Mouse (Mus musculus) bone marrow, adult 2 months (tissue): Measurements from ENCODE around the gene Specc1l. TPM values are rescaled to one million over a fixed set of nuclear protein-coding genes. Genes with fewer than 3 reads are reported as not detected.

ENCODE experiments used
- H3K27ac ChIP-seq: fragments of 200-500 bp; 2 replicates; pipeline ENCODE4 v1.5.1; 2012; ENCODE audit warnings: low read depth, mild to moderate bottlenecking, control low read depth, inconsistent platforms, low read length; ENCODE audit not compliant: control insufficient read depth, poor library complexity, insufficient read depth
- H3K4me1 ChIP-seq: fragments of 200-500 bp; 2 replicates; pipeline ENCODE4 v1.6.1; 2011; ENCODE audit warnings: low read length; ENCODE audit not compliant: control insufficient read depth, insufficient read depth
- H3K4me3 ChIP-seq: fragments of 200-500 bp; replicated peaks from 2 replicates; pipeline ENCODE3; 2011; ENCODE audit warnings: mild to moderate bottlenecking, low read depth, low read length, control low read depth; ENCODE audit not compliant: control insufficient read depth
- CTCF ChIP-seq: fragments of 200-500 bp; IDR thresholded peaks from 2 replicates; pipeline ENCODE4 v1.5.1; 2011; ENCODE audit warnings: low read length, control low read depth; ENCODE audit not compliant: control insufficient read depth, insufficient read depth
- POLR2A ChIP-seq: fragments of 200-500 bp; IDR thresholded peaks from 2 replicates; pipeline ENCODE4 v1.6.1; 2011; ENCODE audit warnings: low read depth, mild to moderate bottlenecking, control low read depth, low read length, borderline replicate concordance; ENCODE audit not compliant: control insufficient read depth
- WGBS: fragments of 180-500 bp; shearing (Covaris S2); methylation state at CpG from one replicate; pipeline ENCODE4 v1.1.7; 2018; 5-methylcytosine and 5-hydroxymethylcytosine counted together
- polyA plus RNA-seq: library from polyadenylated mRNA; stranded (reverse); fragments of >200 nt; gene quantifications from 2 replicates; pipeline ENCODE4 v1.2.4, GENCODE M21; 2011; ENCODE audit warnings: low replicate concordance; ENCODE audit not compliant: missing spikeins, insufficient read depth, insufficient read length

Specc1l gene
- polyA plus RNA-seq, 1 experiment, result 10.4 TPM

GRCm38 (mm10) chr10:75232612-75233155 is 20.8 kb downstream of the Specc1l start:
- WGBS, result 92% methylated on average over 4 of the region's 4 CpGs
- no peak for TF ChIP-seq POLR2A
- no peak for TF ChIP-seq CTCF
- H3K4me1 ChIP-seq, result no peaks in the 10 kb centered on the region
- H3K4me3 ChIP-seq, result no peak overlapping the region
- no peak overlapping the region for H3K27ac ChIP-seq

- Histone ChIP-seq H3K4me3 (no peak overlapping the region), H3K4me1 (no peaks in the 10 kb centered on the region), H3K27ac (no peak overlapping the region)
- TF ChIP-seq POLR2A (no peak), CTCF (no peak)
- WGBS, result 92% methylated on average over 2 of the region's 2 CpGs
These were observed 21.6 kb downstream of the Specc1l start for GRCm38 (mm10) chr10:75233489-75233888.

GRCm38 (mm10) chr10:75235726-75236125 is 23.9 kb downstream of the Specc1l start:
- no peak overlapping the region for H3K4me3 ChIP-seq
- TF ChIP-seq POLR2A (no peak), CTCF (no peak)
- 89% methylated on average over 2 of the region's 2 CpGs for WGBS
- no peaks in the 10 kb centered on the region for H3K4me1 ChIP-seq
- no peak overlapping the region for H3K27ac ChIP-seq

DNA sequence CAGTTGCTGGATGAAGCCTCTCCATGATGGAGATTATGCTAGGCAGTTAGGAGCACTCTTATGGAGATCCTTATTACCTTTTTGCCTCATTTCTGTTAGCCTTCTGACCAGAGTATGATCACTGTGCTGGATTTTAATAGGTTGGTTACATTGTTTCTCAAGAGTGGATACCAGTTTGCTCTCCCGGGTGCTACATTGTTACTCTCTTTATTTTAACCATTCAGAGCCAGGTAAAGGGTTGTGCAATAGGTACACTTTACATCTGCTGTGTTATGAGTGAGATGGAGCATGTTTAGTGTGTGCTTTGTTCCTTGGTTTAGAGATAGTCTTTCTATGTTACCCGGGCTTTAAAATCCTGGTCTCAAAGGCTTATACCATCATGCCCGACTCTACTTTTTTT is 24.3 kb downstream of the Specc1l start:
- 80% methylated on average over 3 of the region's 3 CpGs for WGBS
- TF ChIP-seq CTCF (no peak), POLR2A (no peak)
- Histone ChIP-seq H3K4me3 (no peak overlapping the region), H3K4me1 (no peaks in the 10 kb centered on the region), H3K27ac (no peak overlapping the region)

DNA sequence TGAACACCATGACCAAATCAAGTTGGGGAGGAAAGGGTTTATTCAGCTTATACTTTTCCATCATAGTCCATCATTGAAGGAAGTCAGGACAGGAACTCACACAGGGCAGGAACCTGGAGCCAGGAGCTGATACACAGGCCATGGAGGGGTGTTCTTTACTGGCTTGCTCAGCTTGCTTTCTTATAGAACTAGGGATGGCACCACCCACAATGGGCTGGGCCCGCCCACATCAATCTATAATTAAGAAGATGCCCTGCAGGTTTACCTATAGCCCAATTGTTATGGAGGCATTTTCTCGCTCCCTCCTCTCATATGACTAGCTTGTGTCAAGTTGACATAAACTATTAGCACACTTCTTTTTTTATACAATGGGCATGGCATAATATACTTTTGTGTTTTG is 25.3 kb downstream of the Specc1l start:
- Histone ChIP-seq H3K27ac (no peak overlapping the region), H3K4me3 (no peak overlapping the region), H3K4me1 (no peaks in the 10 kb centered on the region)
- 88% methylated on average over 2 of the region's 2 CpGs for WGBS
- TF ChIP-seq CTCF, result no peak
- TF ChIP-seq POLR2A, result no peak

DNA sequence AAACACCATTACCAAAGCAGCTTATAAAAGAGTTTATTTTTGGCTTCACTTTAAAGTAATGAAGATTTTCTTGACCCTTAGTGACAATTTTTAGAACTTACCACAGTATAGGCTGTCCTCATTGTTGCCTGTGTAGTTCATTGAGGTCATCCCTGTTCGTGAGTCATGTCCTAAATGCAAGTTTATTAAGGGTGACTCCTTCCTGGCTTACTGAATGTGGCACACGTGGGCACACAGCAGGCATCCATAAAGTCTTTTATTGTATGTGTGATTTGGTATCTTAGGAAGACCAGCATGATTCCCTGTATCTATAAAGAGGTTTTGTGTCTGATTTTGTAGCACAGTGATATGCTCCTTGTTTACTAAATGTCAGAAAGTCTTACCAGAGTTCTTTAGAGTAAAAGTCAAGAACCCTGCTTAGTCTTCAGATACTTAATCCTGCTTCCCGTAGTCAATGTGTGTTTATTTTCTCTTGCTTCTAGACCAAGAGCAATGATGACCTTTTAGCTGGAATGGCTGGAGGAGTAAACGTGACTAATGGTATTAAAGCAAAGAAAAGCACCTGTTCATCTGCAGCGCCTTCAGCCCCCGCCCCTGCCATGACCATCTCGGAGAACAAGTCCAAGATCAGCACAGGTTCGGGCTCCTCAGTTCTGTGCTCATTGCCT is 28.8 kb downstream of the Specc1l start:
- H3K4me1 ChIP-seq, result no peaks in the 10 kb centered on the region
- no peak overlapping the region for H3K27ac ChIP-seq
- H3K4me3 ChIP-seq, result no peak overlapping the region
- TF ChIP-seq POLR2A, result no peak
- no peak for TF ChIP-seq CTCF
- 85% methylated on average over 8 of the region's 8 CpGs for WGBS

DNA sequence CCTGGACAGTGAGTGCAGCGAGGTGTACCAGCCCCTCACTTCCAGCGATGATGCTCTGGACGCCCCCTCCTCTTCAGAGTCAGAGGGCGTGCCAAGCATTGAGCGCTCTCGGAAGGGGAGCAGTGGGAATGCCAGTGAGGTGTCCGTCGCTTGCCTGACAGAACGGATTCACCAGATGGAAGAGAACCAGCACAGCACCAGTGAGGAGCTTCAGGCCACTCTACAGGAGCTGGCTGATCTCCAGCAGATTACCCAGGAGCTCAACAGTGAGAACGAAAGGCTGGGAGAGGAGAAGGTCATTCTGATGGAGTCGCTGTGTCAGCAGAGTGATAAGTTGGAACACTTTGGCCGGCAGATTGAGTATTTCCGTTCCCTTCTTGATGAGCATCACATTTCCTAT is 33.9 kb downstream of the Specc1l start:
- H3K27ac ChIP-seq, result no peak overlapping the region
- no peaks in the 10 kb centered on the region for H3K4me1 ChIP-seq
- no peak for TF ChIP-seq POLR2A
- TF ChIP-seq CTCF, result no peak
- H3K4me3 ChIP-seq, result no peak overlapping the region
- WGBS, result 92% methylated on average over 13 of the region's 13 CpGs

GRCm38 (mm10) chr10:75246331-75246730 is 34.5 kb downstream of the Specc1l start:
- no peak for TF ChIP-seq POLR2A
- no peak for TF ChIP-seq CTCF
- H3K4me1 ChIP-seq, result no peaks in the 10 kb centered on the region
- H3K4me3 ChIP-seq, result no peak overlapping the region
- H3K27ac ChIP-seq, result no peak overlapping the region
- WGBS, result 95% methylated on average over 10 of the region's 10 CpGs
